Mouse (Mus musculus) MEL (cell line): ENCODE data around the gene Sbk3. TPM values are rescaled to one million over a fixed set of nuclear protein-coding genes. Genes with fewer than 3 reads are reported as not detected.

Source experiments
- DNase-seq: peaks from one replicate; pipeline ENCODE4 v3.0.0; 2011; ENCODE audit warnings: low read depth, low spot score
- H3K27ac ChIP-seq: 2 replicates; pipeline ENCODE4 v1.5.1; 2012; ENCODE audit warnings: low read depth, mild to moderate bottlenecking, control low read depth, low read length, moderate library complexity; ENCODE audit not compliant: control insufficient read depth
- H3K27me3 ChIP-seq, 2 experiments: fragments of 150-350 bp in 1 of 2; sonication (generic) in 1 of 2; 2 replicates each; pipeline ENCODE4 v1.6.1; 2012; ENCODE audit warnings: low read length in 2 of 2, mild to moderate bottlenecking in 2 of 2, improper control_type of control experiment in 1 of 2, moderate library complexity in 1 of 2; ENCODE audit not compliant: insufficient read depth in 2 of 2, control insufficient read depth in 1 of 2
- H3K36me3 ChIP-seq, 2 experiments: 2 replicates each; pipeline ENCODE4 v1.6.1; 2012 to 2014; ENCODE audit warnings: low read length in 2 of 2, improper control_type of control experiment in 1 of 2, inconsistent platforms in 1 of 2, mild to moderate bottlenecking in 1 of 2; ENCODE audit not compliant: insufficient read depth in 2 of 2, control insufficient read depth in 1 of 2
- H3K4me1 ChIP-seq, 2 experiments: fragments of 150-350 bp in 1 of 2; sonication (generic) in 1 of 2; 2 replicates each; pipeline ENCODE4 v1.6.1; 2012; ENCODE audit warnings: low read length in 2 of 2, improper control_type of control experiment in 1 of 2, mild to moderate bottlenecking in 1 of 2; ENCODE audit not compliant: insufficient read depth in 2 of 2, control insufficient read depth in 1 of 2
- H3K4me3 ChIP-seq, 2 experiments: fragments of 150-350 bp in 1 of 2; sonication (generic) in 1 of 2; 2 replicates each; pipeline ENCODE4 v1.5.1; 2012; ENCODE audit warnings: low read depth in 2 of 2, low read length in 2 of 2, mild to moderate bottlenecking in 2 of 2, moderate library complexity in 2 of 2, control low read depth in 1 of 2, improper control_type of control experiment in 1 of 2; ENCODE audit not compliant: control insufficient read depth in 1 of 2, insufficient read depth in 1 of 2
- H3K79me2 ChIP-seq: 2 replicates; pipeline ENCODE4 v1.6.1; 2012; ENCODE audit warnings: mild to moderate bottlenecking, low read length, moderate library complexity; ENCODE audit not compliant: control insufficient read depth, poor library complexity, insufficient read depth
- H3K9ac ChIP-seq: 2 replicates; pipeline ENCODE4 v1.6.1; 2012; ENCODE audit warnings: low read depth, mild to moderate bottlenecking, control low read depth, low read length, moderate library complexity; ENCODE audit not compliant: control insufficient read depth, poor library complexity, severe bottlenecking
- H3K9me3 ChIP-seq: fragments of 150-350 bp; sonication (generic); replicated peaks from 2 replicates; pipeline ENCODE4 v1.6.1; 2012; ENCODE audit warnings: mild to moderate bottlenecking, low read length, improper control_type of control experiment, moderate library complexity; ENCODE audit not compliant: insufficient read depth
- BHLHE40 ChIP-seq: IDR thresholded peaks from 2 replicates; pipeline ENCODE4 v1.6.1; 2012; ENCODE audit warnings: low read depth, mild to moderate bottlenecking, inconsistent platforms, low read length, improper control_type of control experiment, borderline replicate concordance
- CHD2 ChIP-seq: IDR thresholded peaks from 2 replicates; pipeline ENCODE4 v1.6.1; 2011; ENCODE audit warnings: low read length, improper control_type of control experiment
- CTCF ChIP-seq, 3 experiments: IDR thresholded peaks in 2 of 3; conservative IDR thresholded peaks in 1 of 3; 2 replicates each; pipeline ENCODE4 v1.5.1; 2011 to 2012; ENCODE audit warnings: low read length in 3 of 3, low read depth in 2 of 3, mild to moderate bottlenecking in 2 of 3, improper control_type of control experiment in 1 of 3, inconsistent platforms in 1 of 3, mixed read lengths in 1 of 3, moderate library complexity in 1 of 3; ENCODE audit not compliant: control insufficient read depth in 1 of 3, insufficient read depth in 1 of 3, poor library complexity in 1 of 3, severe bottlenecking in 1 of 3
- E2F4 ChIP-seq: IDR thresholded peaks from 2 replicates; pipeline ENCODE4 v1.6.1; 2011; ENCODE audit warnings: low read depth, low read length, improper control_type of control experiment, borderline replicate concordance
- ELF1 ChIP-seq: IDR thresholded peaks from 2 replicates; pipeline ENCODE4 v1.6.1; 2014; ENCODE audit warnings: low read depth, mild to moderate bottlenecking, inconsistent platforms, low read length, improper control_type of control experiment, moderate library complexity
- ETS1 ChIP-seq: IDR thresholded peaks from 2 replicates; pipeline ENCODE4 v1.6.1; 2012; ENCODE audit warnings: low read depth, mild to moderate bottlenecking, inconsistent platforms, low read length, improper control_type of control experiment, moderate library complexity
- GABPA ChIP-seq: IDR thresholded peaks from 2 replicates; pipeline ENCODE4 v1.6.1; 2012; ENCODE audit warnings: low read depth, mild to moderate bottlenecking, inconsistent platforms, low read length, improper control_type of control experiment, moderate library complexity
- HCFC1 ChIP-seq: IDR thresholded peaks from 2 replicates; pipeline ENCODE4 v1.6.1; 2012; ENCODE audit warnings: low read depth, mild to moderate bottlenecking, inconsistent platforms, low read length, improper control_type of control experiment, moderate library complexity
- JUND ChIP-seq: IDR thresholded peaks from 2 replicates; pipeline ENCODE4 v1.6.1; 2011; ENCODE audit warnings: low read depth, mild to moderate bottlenecking, improper control_type of control experiment, low read length
- KAT2A ChIP-seq: conservative IDR thresholded peaks from 2 replicates; pipeline ENCODE4 v1.6.1; 2012; ENCODE audit warnings: low read depth, low read length, improper control_type of control experiment, inconsistent platforms
- MAZ ChIP-seq: IDR thresholded peaks from 2 replicates; pipeline ENCODE4 v1.6.1; 2012; ENCODE audit warnings: low read depth, mild to moderate bottlenecking, inconsistent platforms, low read length, improper control_type of control experiment
- MXI1 ChIP-seq: IDR thresholded peaks from 2 replicates; pipeline ENCODE4 v1.6.1; 2011; ENCODE audit warnings: mild to moderate bottlenecking, low read depth, low read length, improper control_type of control experiment
- NELFE ChIP-seq: IDR thresholded peaks from 2 replicates; pipeline ENCODE4 v1.6.1; 2011; ENCODE audit warnings: low read depth, low read length, improper control_type of control experiment
- POLR2A ChIP-seq, 2 experiments: IDR thresholded peaks; 2 replicates each; pipeline ENCODE4 v1.6.1; 2011 to 2012; ENCODE audit warnings: low read length in 2 of 2, mild to moderate bottlenecking in 2 of 2, control low read depth in 1 of 2, improper control_type of control experiment in 1 of 2, low read depth in 1 of 2, moderate library complexity in 1 of 2; ENCODE audit not compliant: control insufficient read depth in 1 of 2, insufficient read depth in 1 of 2, poor library complexity in 1 of 2
- POLR2AphosphoS2 ChIP-seq: IDR thresholded peaks from 2 replicates; pipeline ENCODE4 v1.6.1; 2011; ENCODE audit warnings: low read length, improper control_type of control experiment
- RAD21 ChIP-seq: IDR thresholded peaks from 2 replicates; pipeline ENCODE4 v1.6.1; 2011; ENCODE audit warnings: mild to moderate bottlenecking, low read depth, low read length, improper control_type of control experiment
- SIN3A ChIP-seq: IDR thresholded peaks from 2 replicates; pipeline ENCODE4 v1.6.1; 2012; ENCODE audit warnings: low read length, improper control_type of control experiment, inconsistent platforms
- TAL1 ChIP-seq: IDR thresholded peaks from 2 replicates; pipeline ENCODE4 v1.6.1; 2012; ENCODE audit warnings: mild to moderate bottlenecking, inconsistent platforms, low read length, moderate library complexity, mixed read lengths
- TBP ChIP-seq: IDR thresholded peaks from 2 replicates; pipeline ENCODE4 v1.8.0; 2011; ENCODE audit warnings: low read depth, low read length, improper control_type of control experiment
- USF1 ChIP-seq: IDR thresholded peaks from 2 replicates; pipeline ENCODE4 v1.6.1; 2014; ENCODE audit warnings: low read depth, mild to moderate bottlenecking, inconsistent platforms, low read length, improper control_type of control experiment, moderate library complexity
- ZC3H11A ChIP-seq: IDR thresholded peaks from 2 replicates; pipeline ENCODE4 v1.6.1; 2012; ENCODE audit warnings: low read depth, mild to moderate bottlenecking, inconsistent platforms, low read length, improper control_type of control experiment
- ZKSCAN1 ChIP-seq: IDR thresholded peaks from 2 replicates; pipeline ENCODE4 v1.6.1; 2012; ENCODE audit warnings: low read depth, mild to moderate bottlenecking, inconsistent platforms, low read length, improper control_type of control experiment, moderate library complexity
- polyA plus RNA-seq, 2 experiments: library from polyadenylated mRNA; stranded (reverse) in 1 of 2; unstranded in 1 of 2; fragments of >175 nt in 1 of 2; fragments of >200 nt in 1 of 2; gene quantifications; 2 replicates each; pipeline versions ENCODE4 v1.2.1 to v1.2.4; 2012; ENCODE audit warnings: low replicate concordance in 2 of 2, low read depth in 1 of 2; ENCODE audit not compliant: insufficient read length in 2 of 2, insufficient read depth in 1 of 2, missing spikeins in 1 of 2
- total RNA-seq: library from RNA; depleted of rRNA; stranded (reverse); fragments of 300-350 nt; gene quantifications from 2 replicates; pipeline ENCODE4 v1.2.3, GENCODE M21; 2012

Sbk3 gene
- total and polyA plus RNA-seq, 3 experiments = not detected

GRCm38 (mm10) chr7:4996003-4996895 lies 25.3 kb upstream of the Sbk3 start, which contains the start of gene Zfp579:
Gene Zfp579 (minus strand): TSS chr7:4996158.
- H3K36me3 ChIP-seq = no peaks in the 10 kb centered on the region
- H3K79me2 ChIP-seq = no peaks in the 10 kb centered on the region
- TF ChIP-seq KAT2A = no peak
- no peak for TF ChIP-seq POLR2A (IDR thresholded peaks at IDR 0.05; ENCODE audit: control insufficient read depth in 1 of 2, insufficient read depth in 1 of 2, low read depth in 1 of 2, low read length in 2 of 2, poor library complexity in 1 of 2)
- no peak for TF ChIP-seq TAL1
- no peak for TF ChIP-seq CTCF (IDR thresholded peaks at IDR 0.05 in 2 of 3, conservative IDR thresholded peaks at IDR 0.05 in 1 of 3; ENCODE audit: control insufficient read depth in 1 of 3, insufficient read depth in 1 of 3, low read depth in 2 of 3, low read length in 3 of 3, poor library complexity in 1 of 3, severe bottlenecking in 1 of 3)
- TF ChIP-seq SIN3A = peak; percentile 52
- TF ChIP-seq ETS1 = no peak
- TF ChIP-seq ZKSCAN1 = peak; percentile 79; the same call in 1 of the 2 replicates
- TF ChIP-seq HCFC1 = peak; percentile 54; the same call in 1 of the 2 replicates
- TF ChIP-seq RAD21 = no peak
- no peak for TF ChIP-seq TBP
- no peak for TF ChIP-seq NELFE
- H3K4me3 ChIP-seq = peak within 1 kb of the TSS; percentile 54 to 55
- H3K9me3 ChIP-seq = no peaks in the 10 kb centered on the region
- no peaks in the 10 kb centered on the region; a peak in 1 of 4 replicates for H3K4me1 ChIP-seq
- H3K27me3 ChIP-seq = no peaks in the 10 kb centered on the region
- DNase-seq = peak; percentile 72
- H3K9ac ChIP-seq = peak within 1 kb of the TSS; percentile 59
- H3K27ac ChIP-seq = no peak within 1 kb of the TSS

GRCm38 (mm10) chr7:4995268-4996002 lies 24.5 kb upstream of the Sbk3 start:
- Histone ChIP-seq H3K79me2 (no peaks in the 10 kb centered on the region), H3K9ac (peak overlapping the region; percentile 59)
- TF ChIP-seq TBP (no peak), MAZ (no peak), MXI1 (no peak), USF1 (no peak), POLR2AphosphoS2 (no peak), GABPA (no peak), BHLHE40 (no peak), ELF1 (no peak), E2F4 (no peak), CHD2 (no peak), SIN3A (no peak), ZKSCAN1 (no peak), JUND (no peak), KAT2A (no peak), ZC3H11A (no peak)
- TF ChIP-seq, all 39 proteins: peak for 0
- Histone ChIP-seq H3K36me3 (no peaks in the 10 kb centered on the region), H3K4me3 (peak overlapping the region; percentile 54 to 55; a peak in 3 of 4 replicates), H3K4me1 (no peaks in the 10 kb centered on the region; a peak in 1 of 4 replicates), H3K27ac (no peak overlapping the region), H3K9me3 (no peaks in the 10 kb centered on the region), H3K27me3 (no peaks in the 10 kb centered on the region)
- DNase-seq = no peak
